Mouse (Mus musculus) E14TG2a.4 (cell line): ENCODE results near the gene Mapk3.

Experiments
- CTCF ChIP-seq: conservative IDR thresholded peaks from 2 replicates; pipeline ENCODE4 v1.5.1; 2014; ENCODE audit warnings: low read length
- NANOG ChIP-seq: IDR thresholded peaks from 2 replicates; pipeline ENCODE4 v1.6.1; 2014; ENCODE audit warnings: borderline replicate concordance, low read length, mixed read lengths
- POU5F1 ChIP-seq: IDR thresholded peaks from 2 replicates; pipeline ENCODE4 v1.6.1; 2014; ENCODE audit warnings: low read length, borderline replicate concordance

DNA sequence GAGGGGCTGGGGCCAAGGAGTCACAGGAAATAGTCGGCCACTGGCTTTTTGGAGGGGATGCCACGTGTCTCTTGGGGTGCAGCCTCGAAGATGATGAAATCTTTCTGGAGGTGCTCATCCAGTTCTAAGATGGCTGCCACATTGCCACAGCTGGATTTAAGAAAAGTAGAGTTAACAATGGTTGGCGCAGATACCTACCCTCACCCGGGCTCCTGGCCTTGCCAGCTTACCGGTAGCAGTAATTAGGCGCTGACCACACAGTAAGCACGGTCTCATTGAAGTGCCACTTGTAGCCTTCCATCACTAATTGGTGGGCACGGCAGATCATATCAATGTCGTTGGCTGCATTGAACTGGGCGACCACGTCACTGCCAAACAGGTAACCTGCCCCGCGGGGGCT is 26.7 kb downstream of the Mapk3 start:
- TF ChIP-seq CTCF (no peak), NANOG (no peak), POU5F1 (no peak)
